Mouse (Mus musculus) spleen, adult 2 months (tissue): Measurements from ENCODE around the gene Csdc2.

Experiments used
- CTCF ChIP-seq: fragments of 200-500 bp; IDR thresholded peaks from 2 replicates; pipeline ENCODE4 v1.5.1; 2011; ENCODE audit warnings: mild to moderate bottlenecking, inconsistent platforms; ENCODE audit not compliant: insufficient read depth, insufficient read length, insufficient replicate concordance; ENCODE audit errors: extremely low read depth
- POLR2A ChIP-seq: fragments of 200-500 bp; IDR thresholded peaks from 2 replicates; pipeline ENCODE4 v1.6.1; 2011; ENCODE audit warnings: low read depth, low read length, inconsistent platforms

DNA sequence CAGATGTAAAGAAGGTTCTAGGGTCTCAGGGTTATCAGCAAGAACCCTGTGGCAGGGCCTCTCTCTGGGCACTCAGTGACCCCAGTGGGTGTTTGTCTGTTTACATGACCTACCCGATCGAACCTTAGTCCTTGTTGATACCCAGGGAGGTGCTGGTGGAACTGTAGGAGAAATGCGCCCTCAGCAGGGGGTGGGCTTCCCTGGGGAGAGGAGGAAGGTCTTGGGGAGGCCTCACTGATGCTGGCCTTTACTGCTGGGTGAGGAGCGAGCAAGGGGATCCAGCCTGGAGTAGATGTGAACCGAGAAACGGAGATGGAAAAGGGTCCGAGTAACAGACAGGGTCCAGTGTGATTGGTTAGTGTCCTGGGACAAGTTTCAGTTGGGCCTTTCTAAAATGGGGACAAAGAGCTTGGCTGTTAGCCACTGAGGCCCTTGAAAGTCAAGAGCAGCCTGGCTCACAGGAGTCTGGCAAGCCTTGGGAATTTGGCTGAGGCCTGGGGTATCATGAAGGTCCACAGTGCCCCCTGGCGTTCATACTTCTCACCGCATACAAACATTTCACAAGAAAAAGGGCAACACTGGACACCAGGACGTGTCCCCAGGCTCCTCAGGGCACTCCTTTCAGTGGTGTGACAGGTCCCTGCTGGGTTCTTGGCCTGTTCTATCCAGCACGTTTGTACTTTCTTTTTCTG, 53.0 kb downstream of the Csdc2 start:
- TF ChIP-seq CTCF, result peak; percentile 69; the same call in 1 of the 2 replicates
- TF ChIP-seq POLR2A, result no peak
